In the genomic region with DNA sequence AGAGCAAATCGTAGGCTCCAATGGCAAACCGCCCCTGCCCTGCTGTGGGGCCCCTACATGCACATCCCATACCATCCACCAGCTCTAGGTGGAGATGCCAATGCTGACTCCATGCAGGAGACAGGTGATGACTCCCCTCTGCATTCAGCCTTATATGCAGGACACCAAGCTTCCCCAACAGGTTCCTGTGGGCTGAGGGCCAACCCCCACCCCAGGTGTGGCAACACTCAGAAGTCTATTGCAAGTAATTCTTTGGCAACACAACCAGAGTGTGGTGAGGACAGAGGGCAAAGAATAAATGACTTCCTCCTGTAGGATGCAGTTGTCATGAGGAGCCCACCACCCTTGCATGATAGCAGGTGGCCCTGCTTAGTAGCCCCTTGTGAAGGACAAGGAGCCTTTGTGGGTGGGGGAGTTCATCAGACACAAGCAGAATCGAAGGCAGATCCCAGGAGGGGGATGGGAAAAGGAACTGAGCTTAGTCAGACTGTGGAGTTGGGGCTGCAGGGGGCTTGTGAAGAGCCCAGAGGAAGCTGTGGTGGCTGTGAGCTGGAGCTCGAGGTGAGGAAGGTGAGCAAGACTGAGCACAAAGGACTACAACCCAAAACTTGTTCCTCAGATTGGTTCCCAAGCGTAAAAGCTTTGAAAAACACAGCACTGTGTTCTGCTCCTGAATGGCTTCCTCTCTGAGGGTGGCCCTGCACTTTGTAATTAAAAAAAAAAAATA, we compare ENCODE assay signal across 23 mouse cellular contexts. TPM values are rescaled to one million over a fixed set of nuclear protein-coding genes. Genes with fewer than 3 reads are reported as not detected.
A peak's percentile ranks its signal among the peaks of the same experiment; 100 is the strongest.
DNase-seq lines count a peak whose midpoint lies in the region; ATAC-seq lines count a peak whose summit lies in the region.
"Had no signal": no experiment of that assay in that cellular context is flagged by ENCODE, and none has a peak within 500 bp of the region (broad histone marks: within the 10 kb centered on the region; RNA-seq: fewer than 3 reads in every experiment).

No protein-coding gene starts in this region.

- H3K4me2 ChIP-seq in liver, embryonic 16.5 days (ENCODE audit: low read depth, low read length), result no peak overlapping the region
- H3K4me2 ChIP-seq: embryonic facial prominence, embryonic 13.5 days; limb, embryonic 12.5 days; midbrain, embryonic 11.5 days had no signal

- H3K27ac ChIP-seq in liver, embryonic 16.5 days (ENCODE audit: low read length), result peak overlapping the region; percentile 56
- H3K27ac ChIP-seq: embryonic facial prominence, embryonic 13.5 days; gastrocnemius, adult 2 months; hindbrain, embryonic 10.5 days; limb, embryonic 12.5 days had no signal

- no peaks in the 10 kb centered on the region for H3K4me1 ChIP-seq in liver, embryonic 16.5 days (ENCODE audit: control insufficient read depth, low read depth, low read length)

- 31% methylated on average over 5 of the region's 5 CpGs for WGBS in liver, embryonic 16.5 days (ENCODE audit: insufficient replicate concordance)

- H3K9ac ChIP-seq in liver, embryonic 16.5 days (ENCODE audit: low read depth, low read length), result no peak overlapping the region
- H3K9ac ChIP-seq: embryonic facial prominence, embryonic 13.5 days; forebrain, postnatal 0 days; limb, embryonic 12.5 days had no signal

- no peaks in the 10 kb centered on the region for H3K9me3 ChIP-seq in liver, embryonic 16.5 days (replicated peaks; ENCODE audit: control insufficient read depth, low read length)
- H3K9me3 ChIP-seq: embryonic facial prominence, embryonic 13.5 days; limb, embryonic 12.5 days had no signal

- no peaks in the 10 kb centered on the region for H3K36me3 ChIP-seq in liver, embryonic 16.5 days (ENCODE audit: control insufficient read depth, insufficient read depth)
- H3K36me3 ChIP-seq: embryonic facial prominence, embryonic 13.5 days; hindbrain, embryonic 10.5 days; limb, embryonic 12.5 days had no signal

- H3K4me3 ChIP-seq in liver, embryonic 16.5 days (ENCODE audit: low read depth, low read length), result no peak overlapping the region
- H3K4me3 ChIP-seq: embryonic facial prominence, embryonic 13.5 days; gastrocnemius, adult 2 months; hindbrain, embryonic 10.5 days; limb, embryonic 12.5 days had no signal

- no peaks in the 10 kb centered on the region for H3K27me3 ChIP-seq in liver, embryonic 16.5 days (ENCODE audit: control insufficient read depth, insufficient read depth, low read depth, low read length)
- H3K27me3 ChIP-seq: embryonic facial prominence, embryonic 13.5 days; limb, embryonic 12.5 days had no signal

- no peak for DNase-seq in liver
- peak; percentile 34 for DNase-seq in fat pad, adult 2 months (ENCODE audit: extremely low read depth, low read depth, low spot score)
- DNase-seq in B cell, adult 2 months, result no peak
- no peak for DNase-seq in kidney, adult 18-20 months
- no peak for DNase-seq in ovary, postnatal 10 days (ENCODE audit: low spot score)
- DNase-seq: adrenal gland, postnatal 10 days; cerebellum, adult 9-11 months; forebrain, postnatal 0 days; gastrocnemius, adult 2 months; heart, adult 18-20 months; kidney, adult 9 months; kidney, postnatal 36 days; layer of hippocampus, adult 9-11 months; lung, adult 2 months; spleen, adult 18-20 months; thymus, adult 2 months had no signal

- ATAC-seq in liver, embryonic 16.5 days (ENCODE audit: low read depth), result peak; percentile 32; the same call in 1 of the 2 replicates
- peak; percentile 97 for ATAC-seq in megakaryocyte, adult 5-6 weeks (ENCODE audit: poor library complexity, severe bottlenecking)
- ATAC-seq: activated CD4-positive, CD25-positive, alpha-beta regulatory T cell, adult 4 months; forebrain, postnatal 0 days had no signal

RNA-seq across cellular contexts. Expression of gene Sept5, which starts 25.8 kb away (rescaled TPM):
- 3.0 and 4.2 TPM in 2 replicates for polyA plus RNA-seq in liver, embryonic 16.5 days (2015; fragmentation: Nextera tagmentation; extraction: Ambion mirVana)
- total RNA-seq in megakaryocyte, adult 5-6 weeks (2015), result 19.5 and 23.5 TPM in 2 replicates
- 11.6 and 17.0 TPM in 2 replicates for total RNA-seq in megakaryocyte, adult 5-6 weeks (2017)

RNA-seq across cellular contexts. Expression of gene Gm49601, which starts 29.3 kb away (rescaled TPM):
- polyA plus RNA-seq in liver, embryonic 16.5 days (2015; fragmentation: Nextera tagmentation; extraction: Ambion mirVana), result 0.28 and 0.55 TPM in 2 replicates
- 1.7 and 2.9 TPM in 2 replicates for total RNA-seq in megakaryocyte, adult 5-6 weeks (2015)
- total RNA-seq in megakaryocyte, adult 5-6 weeks (2017), result 0.61 and 3.2 TPM in 2 replicates
- polyA plus RNA-seq: activated CD4-positive, CD25-positive, alpha-beta regulatory T cell, adult 4 months had no signal

RNA-seq across cellular contexts. Expression of gene Gp1bb, which starts 33.3 kb away (rescaled TPM):
- polyA plus RNA-seq in liver, embryonic 16.5 days (2015; fragmentation: Nextera tagmentation; extraction: Ambion mirVana), result 13.9 and 18.2 TPM in 2 replicates
- total RNA-seq in megakaryocyte, adult 5-6 weeks (2015), result 0.38 and 0.55 TPM in 2 replicates
- total RNA-seq in megakaryocyte, adult 5-6 weeks (2017), result 0.70 TPM in 1 of 2 replicates, not detected in the other
- total RNA-seq: gastrocnemius, adult 2 months had no signal
- polyA plus RNA-seq: activated CD4-positive, CD25-positive, alpha-beta regulatory T cell, adult 4 months had no signal
